Mouse (Mus musculus) myocyte (in vitro differentiated cells): ENCODE data around the gene Coro1c.

Experiments used
- MAX ChIP-seq: IDR thresholded peaks from one replicate; pipeline ENCODE4 v1.6.1; 2011; ENCODE audit warnings: low read depth, mild to moderate bottlenecking, control low read depth
- MYOD1 ChIP-seq, 3 experiments: IDR thresholded peaks; one replicate each; pipeline ENCODE4 v1.6.1; 2011; ENCODE audit warnings: control low read depth in 2 of 3, low read depth in 2 of 3, mild to moderate bottlenecking in 2 of 3, moderate library complexity in 1 of 3; ENCODE audit not compliant: insufficient read length in 2 of 3, control insufficient read depth in 1 of 3
- POLR2A ChIP-seq: IDR thresholded peaks from one replicate; pipeline ENCODE4 v1.6.1; 2011; ENCODE audit warnings: low read depth, mild to moderate bottlenecking, control low read depth, moderate library complexity; ENCODE audit not compliant: insufficient read length
- REST ChIP-seq: IDR thresholded peaks from one replicate; pipeline ENCODE4 v1.6.1; 2011; ENCODE audit warnings: mild to moderate bottlenecking, control low read depth, moderate library complexity; ENCODE audit not compliant: insufficient read depth, insufficient read length
- USF1 ChIP-seq: IDR thresholded peaks from one replicate; pipeline ENCODE4 v1.6.1; 2011; ENCODE audit warnings: low read depth, mild to moderate bottlenecking, control low read depth, moderate library complexity

- no peak for TF ChIP-seq USF1
- TF ChIP-seq MYOD1 (IDR thresholded peaks at IDR 0.05; ENCODE audit: control insufficient read depth in 1 of 3, insufficient read length in 2 of 3, low read depth in 2 of 3) = peak in 2 of 3 experiments; percentile 56 to 71
- TF ChIP-seq MAX = no peak
- no peak for TF ChIP-seq POLR2A
- TF ChIP-seq REST = no peak
These were observed 22.4 kb upstream of the Coro1c start for GRCm38 (mm10) chr5:113930648-113931609.
